8 mouse cellular contexts compared by ENCODE assay signal in genomic region chr19:27447515-27447914, GRCm38 (mm10). TPM values are rescaled to one million over a fixed set of nuclear protein-coding genes. Genes with fewer than 3 reads are reported as not detected.
DNase-seq lines count a peak whose midpoint lies in the region; ATAC-seq and TF ChIP-seq lines count a peak whose summit lies in the region.

No protein-coding gene starts in this region.

- H3K4me2 ChIP-seq in liver, embryonic 14.5 days (ENCODE audit: low read depth): no peak overlapping the region
- no peak overlapping the region for H3K4me2 ChIP-seq in liver, embryonic 12.5 days
- H3K4me2 ChIP-seq in forebrain, embryonic 13.5 days: peak overlapping the region; percentile 18; the same call in 1 of the 2 replicates
- H3K4me2 ChIP-seq in limb, embryonic 14.5 days (replicated peaks; ENCODE audit: low read depth, low read length, severe bottlenecking): no peak overlapping the region
- no peak overlapping the region for H3K4me2 ChIP-seq in stomach, embryonic 16.5 days (ENCODE audit: low read depth, low read length)

- TF ChIP-seq EP300 in liver, embryonic 14.5 days (IDR thresholded peaks at IDR 0.05; ENCODE audit: low read depth): no peak

- no peaks in the 10 kb centered on the region for H3K9me3 ChIP-seq in liver, embryonic 14.5 days (ENCODE audit: control insufficient read depth, low read length)
- H3K9me3 ChIP-seq in liver, embryonic 12.5 days (replicated peaks): no peaks in the 10 kb centered on the region
- no peaks in the 10 kb centered on the region for H3K9me3 ChIP-seq in forebrain, embryonic 13.5 days (replicated peaks)
- H3K9me3 ChIP-seq in limb, embryonic 14.5 days (ENCODE audit: control insufficient read depth, low read length): no peaks in the 10 kb centered on the region
- no peaks in the 10 kb centered on the region for H3K9me3 ChIP-seq in stomach, embryonic 16.5 days (replicated peaks; ENCODE audit: control insufficient read depth, low read length)

- H3K4me1 ChIP-seq in liver, embryonic 14.5 days (replicated peaks; ENCODE audit: control insufficient read depth in 2 of 2, insufficient read depth in 2 of 2, low read length in 1 of 2): no peaks in the 10 kb centered on the region
- no peaks in the 10 kb centered on the region for H3K4me1 ChIP-seq in liver, embryonic 12.5 days
- H3K4me1 ChIP-seq in forebrain, embryonic 13.5 days: no peaks in the 10 kb centered on the region
- no peaks in the 10 kb centered on the region for H3K4me1 ChIP-seq in limb, embryonic 14.5 days (ENCODE audit: control insufficient read depth, insufficient read depth, low read length)
- no peaks in the 10 kb centered on the region for H3K4me1 ChIP-seq in stomach, embryonic 16.5 days (ENCODE audit: control insufficient read depth, insufficient read depth, low read length)

- peak; percentile 31 for TF ChIP-seq CTCF in liver, embryonic 14.5 days (IDR thresholded peaks at IDR 0.05; ENCODE audit: low read depth)

- H3K4me3 ChIP-seq in liver, embryonic 14.5 days (ENCODE audit: insufficient read depth in 1 of 2, low read depth in 2 of 2, low read length in 2 of 2): no peak overlapping the region
- no peak overlapping the region for H3K4me3 ChIP-seq in liver, embryonic 12.5 days
- no peak overlapping the region for H3K4me3 ChIP-seq in forebrain, embryonic 13.5 days
- no peak overlapping the region for H3K4me3 ChIP-seq in limb, embryonic 14.5 days (replicated peaks; ENCODE audit: low read length)
- no peak overlapping the region for H3K4me3 ChIP-seq in stomach, embryonic 16.5 days (replicated peaks; ENCODE audit: low read length)

- no peak for ATAC-seq in liver, embryonic 14.5 days (ENCODE audit: insufficient read depth)
- ATAC-seq in liver, embryonic 12.5 days: no peak
- ATAC-seq in forebrain, embryonic 13.5 days: peak; percentile 83
- ATAC-seq in limb, embryonic 14.5 days (ENCODE audit: low FRiP score, low read depth): no peak
- ATAC-seq in stomach, embryonic 16.5 days (ENCODE audit: insufficient read depth, low FRiP score): no peak
- no peak for ATAC-seq in erythroblast, adult 5-6 weeks (replicated peaks; ENCODE audit: low FRiP score, poor library complexity, severe bottlenecking)

- H3K36me3 ChIP-seq in liver, embryonic 14.5 days (replicated peaks; ENCODE audit: control insufficient read depth, insufficient read depth, low read depth): no peaks in the 10 kb centered on the region
- no peaks in the 10 kb centered on the region for H3K36me3 ChIP-seq in liver, embryonic 12.5 days
- H3K36me3 ChIP-seq in forebrain, embryonic 13.5 days (ENCODE audit: poor library complexity, severe bottlenecking): no peaks in the 10 kb centered on the region
- H3K36me3 ChIP-seq in limb, embryonic 14.5 days (ENCODE audit: control insufficient read depth, insufficient read depth, low read length): no peaks in the 10 kb centered on the region
- H3K36me3 ChIP-seq in stomach, embryonic 16.5 days (ENCODE audit: control insufficient read depth, insufficient read depth, low read length): no peaks in the 10 kb centered on the region

- WGBS in liver, embryonic 14.5 days (ENCODE audit: insufficient replicate concordance): 27% methylated on average over 7 of the region's 7 CpGs
- WGBS in liver, embryonic 12.5 days (ENCODE audit: insufficient replicate concordance): 24% methylated on average over 7 of the region's 7 CpGs
- WGBS in forebrain, embryonic 13.5 days: 27% methylated on average over 7 of the region's 7 CpGs
- 30% methylated on average over 7 of the region's 7 CpGs for WGBS in limb, embryonic 14.5 days
- 25% methylated on average over 7 of the region's 7 CpGs for WGBS in stomach, embryonic 16.5 days

- no peak overlapping the region for H3K9ac ChIP-seq in liver, embryonic 14.5 days (replicated peaks)
- H3K9ac ChIP-seq in liver, embryonic 12.5 days: no peak overlapping the region
- H3K9ac ChIP-seq in forebrain, embryonic 13.5 days: no peak overlapping the region
- H3K9ac ChIP-seq in limb, embryonic 14.5 days (ENCODE audit: low read depth, low read length, severe bottlenecking): no peak overlapping the region
- peak overlapping the region; percentile 48; the same call in 1 of the 2 replicates for H3K9ac ChIP-seq in stomach, embryonic 16.5 days (ENCODE audit: low read length)

- TF ChIP-seq POLR2A in limb, embryonic 14.5 days (IDR thresholded peaks at IDR 0.05; ENCODE audit: borderline replicate concordance, extremely low read depth, insufficient read depth, insufficient read length): no peak

- no peak overlapping the region for H3K27ac ChIP-seq in liver, embryonic 14.5 days
- no peak overlapping the region for H3K27ac ChIP-seq in liver, embryonic 12.5 days
- H3K27ac ChIP-seq in forebrain, embryonic 13.5 days: no peak overlapping the region
- no peak overlapping the region for H3K27ac ChIP-seq in limb, embryonic 14.5 days (replicated peaks; ENCODE audit: low read depth, low read length)
- H3K27ac ChIP-seq in stomach, embryonic 16.5 days (ENCODE audit: low read length): no peak overlapping the region

- DNase-seq in adrenal gland, postnatal 14 days: peak; percentile 25
- no peak for DNase-seq in adrenal gland, adult 18-20 months (ENCODE audit: low spot score in 2 of 2)
- no peak for DNase-seq in liver, embryonic 14.5 days (ENCODE audit: low read depth in 3 of 3, low spot score in 3 of 3)
- peak; percentile 66 for DNase-seq in limb, embryonic 14.5 days (ENCODE audit: low spot score)

- H3K27me3 ChIP-seq in liver, embryonic 14.5 days (ENCODE audit: control insufficient read depth, insufficient read depth, low read length): no peaks in the 10 kb centered on the region
- H3K27me3 ChIP-seq in liver, embryonic 12.5 days (replicated peaks): no peaks in the 10 kb centered on the region
- peaks cover 7% of the 10 kb centered on the region; the same call in 1 of the 2 replicates for H3K27me3 ChIP-seq in forebrain, embryonic 13.5 days
- H3K27me3 ChIP-seq in limb, embryonic 14.5 days (ENCODE audit: control insufficient read depth, insufficient read depth, low read length): no peaks in the 10 kb centered on the region
- no peaks in the 10 kb centered on the region for H3K27me3 ChIP-seq in stomach, embryonic 16.5 days (ENCODE audit: control insufficient read depth, insufficient read depth, low read length)

RNA-seq across cellular contexts. Expression of gene Pum3, which starts 17.9 kb away (rescaled TPM):
- total RNA-seq in adrenal gland, postnatal 14 days (2021): 98.9 and 123 TPM in 2 replicates
- 100 to 1,000 TPM in 1 of 2 experiments, 10 to 100 TPM in 1; 92.1 to 112 TPM for total RNA-seq in adrenal gland, adult 18-20 months (2021)
- polyA plus RNA-seq in liver, embryonic 14.5 days (2012; rRNA removed): 7.8 and 14.0 TPM in 2 replicates
- polyA plus RNA-seq in liver, embryonic 14.5 days (2014; fragmentation: Nextera tagmentation; extraction: Ambion mirVana): 38.2 and 41.4 TPM in 2 replicates
- polyA plus RNA-seq in liver, embryonic 12.5 days (2016; fragmentation: Nextera tagmentation; extraction: Ambion mirVana): 74.3 and 83.1 TPM in 2 replicates
- 74.0 and 88.8 TPM in 2 replicates for polyA plus RNA-seq in forebrain, embryonic 13.5 days (2015; fragmentation: Nextera tagmentation; extraction: Ambion mirVana)
- 21.4 and 30.6 TPM in 2 replicates for polyA plus RNA-seq in limb, embryonic 14.5 days (2012; rRNA removed)
- polyA plus RNA-seq in limb, embryonic 14.5 days (2014; fragmentation: Nextera tagmentation; extraction: Ambion mirVana): 64.2 and 65.8 TPM in 2 replicates
- 62.5 and 68.2 TPM in 2 replicates for polyA plus RNA-seq in stomach, embryonic 16.5 days (2015; fragmentation: Nextera tagmentation; extraction: Ambion mirVana)
- 28.4 and 57.3 TPM in 2 replicates for total RNA-seq in erythroblast, adult 5-6 weeks (2015; ENCODE audit: low replicate concordance)
- 19.8 and 26.0 TPM in 2 replicates for total RNA-seq in erythroblast, adult 5-6 weeks (2017; ENCODE audit: low replicate concordance)

Comparison
In these comparisons a context has a peak if more than half of its experiments do, and no peak if none do; other contexts are left out.
1. DNase-seq: peak in adrenal gland, postnatal 14 days (single experiment) and limb, embryonic 14.5 days (single experiment); none in adrenal gland, adult 18-20 months (0 of 2) and liver, embryonic 14.5 days (0 of 3).